ENCODE assay signal across 8 mouse cellular contexts in genomic region chr2:90889550-90890548, GRCm38 (mm10). TPM values are rescaled to one million over a fixed set of nuclear protein-coding genes. Genes with fewer than 3 reads are reported as not detected.
DNase-seq lines count a peak whose midpoint lies in the region; ATAC-seq and TF ChIP-seq lines count a peak whose summit lies in the region.

No protein-coding gene starts in this region.

- peak overlapping the region; percentile 80 for H3K27ac ChIP-seq in layer of hippocampus, adult 2 months
- H3K27ac ChIP-seq in cortical plate, adult 2 months (ENCODE audit: insufficient read depth, low read length) = peak overlapping the region; percentile 57
- H3K27ac ChIP-seq in kidney, adult 2 months (ENCODE audit: insufficient read depth, low read depth, low read length) = no peak overlapping the region
- peak overlapping the region; percentile 74 for H3K27ac ChIP-seq in neural tube, embryonic 15.5 days (replicated peaks)
- H3K27ac ChIP-seq in thymus, adult 2 months (ENCODE audit: control insufficient read depth, insufficient read depth, low read length) = no peak overlapping the region

- no peak for TF ChIP-seq CTCF in layer of hippocampus, adult 2 months (conservative IDR thresholded peaks at IDR 0.05)
- no peak for TF ChIP-seq CTCF in cortical plate, adult 2 months (IDR thresholded peaks at IDR 0.05; ENCODE audit: extremely low read depth, insufficient read depth, low read length)
- TF ChIP-seq CTCF in kidney, adult 2 months (conservative IDR thresholded peaks at IDR 0.05; ENCODE audit: insufficient read depth, insufficient read length, low read depth, low read length) = 0 out of 2 replicates have a peak, but pooled peaks have one; percentile 8
- TF ChIP-seq CTCF in thymus, adult 2 months (IDR thresholded peaks at IDR 0.05; ENCODE audit: borderline replicate concordance, control insufficient read depth, extremely low read depth, insufficient read depth, low read length, poor library complexity) = no peak

- H3K36me3 ChIP-seq in kidney, adult 2 months (ENCODE audit: control insufficient read depth, insufficient read depth, low read length) = no peaks in the 10 kb centered on the region
- peaks cover 6% of the 10 kb centered on the region for H3K36me3 ChIP-seq in neural tube, embryonic 15.5 days
- H3K36me3 ChIP-seq in thymus, adult 2 months (ENCODE audit: control insufficient read depth, insufficient read depth, low read length) = peaks cover 2% of the 10 kb centered on the region; the same call in 1 of the 2 replicates

- H3K27me3 ChIP-seq in kidney, adult 2 months (replicated peaks; ENCODE audit: control insufficient read depth, insufficient read depth, low read length) = 0 out of 2 replicates have a peak, but pooled peaks cover 1% of the 10 kb centered on the region
- no peaks in the 10 kb centered on the region for H3K27me3 ChIP-seq in neural tube, embryonic 15.5 days (replicated peaks)
- peaks cover 22% of the 10 kb centered on the region for H3K27me3 ChIP-seq in thymus, adult 2 months (ENCODE audit: control insufficient read depth, insufficient read depth, low read length)

- no peak; the same call in 1 of the 2 replicates for TF ChIP-seq POLR2A in cortical plate, adult 2 months (IDR thresholded peaks at IDR 0.05; ENCODE audit: extremely low read depth, insufficient read depth, low read length)
- no peak for TF ChIP-seq POLR2A in kidney, adult 2 months (IDR thresholded peaks at IDR 0.05; ENCODE audit: low read depth, low read length)
- peak; percentile 11; the same call in 1 of the 2 replicates for TF ChIP-seq POLR2A in thymus, adult 2 months (IDR thresholded peaks at IDR 0.05; ENCODE audit: control insufficient read depth, extremely low read depth, insufficient read depth, low read length, poor library complexity)

- peak overlapping the region; percentile 47 for H3K9ac ChIP-seq in neural tube, embryonic 15.5 days (replicated peaks)

- WGBS in kidney, adult 2 months = 2% methylated on average over 131 of the region's 133 CpGs
- WGBS in neural tube, embryonic 15.5 days = 2% methylated on average over 133 of the region's 133 CpGs
- WGBS in thymus, adult 2 months = 9% methylated on average over 133 of the region's 133 CpGs

- DNase-seq in layer of hippocampus, adult 2 months (ENCODE audit: low spot score in 2 of 2) = no peak
- no peak for DNase-seq in layer of hippocampus, adult 11-12 months (ENCODE audit: low spot score)
- peak; percentile 22 to 50 for DNase-seq in gastrocnemius, postnatal 4 days (ENCODE audit: low spot score in 2 of 2)
- DNase-seq in kidney, adult 2 months = peak; percentile 58
- DNase-seq in lung, adult 18-20 months = peak; percentile 46 to 50
- peak; percentile 49 for DNase-seq in thymus, adult 2 months

- H3K9me3 ChIP-seq in neural tube, embryonic 15.5 days (replicated peaks) = no peaks in the 10 kb centered on the region

- 0 out of 2 replicates have a peak, but pooled peaks cover 1% of the 10 kb centered on the region for H3K4me1 ChIP-seq in cortical plate, adult 2 months (ENCODE audit: control insufficient read depth, insufficient read depth, low read length)
- no peaks in the 10 kb centered on the region for H3K4me1 ChIP-seq in kidney, adult 2 months (ENCODE audit: control insufficient read depth, insufficient read depth, low read length)
- H3K4me1 ChIP-seq in neural tube, embryonic 15.5 days = peaks cover 47% of the 10 kb centered on the region
- H3K4me1 ChIP-seq in thymus, adult 2 months (replicated peaks; ENCODE audit: control insufficient read depth, insufficient read depth, low read length) = peaks cover 10% of the 10 kb centered on the region

- peak overlapping the region; percentile 70 for H3K4me2 ChIP-seq in neural tube, embryonic 15.5 days

- peak overlapping the region; percentile 50 for H3K4me3 ChIP-seq in layer of hippocampus, adult 2 months
- peak overlapping the region; percentile 39 for H3K4me3 ChIP-seq in cortical plate, adult 2 months (ENCODE audit: insufficient read depth, low read length)
- peak overlapping the region; percentile 52 for H3K4me3 ChIP-seq in kidney, adult 2 months (ENCODE audit: insufficient read depth, low read depth, low read length)
- peak overlapping the region; percentile 47 for H3K4me3 ChIP-seq in neural tube, embryonic 15.5 days (replicated peaks)
- H3K4me3 ChIP-seq in thymus, adult 2 months (ENCODE audit: control insufficient read depth, insufficient read depth, low read length) = peak overlapping the region; percentile 55

- peak; percentile 60 for ATAC-seq in neural tube, embryonic 15.5 days (ENCODE audit: low FRiP score)

RNA-seq across cellular contexts. Expression of gene C1qtnf4, which starts 4.2 kb away (rescaled TPM):
- 100 to 1,000 TPM; 184 to 200 TPM for total RNA-seq in layer of hippocampus, adult 2 months (2021)
- polyA plus RNA-seq in cortical plate, adult 2 months (2012; rRNA removed) = 363 and 369 TPM in 2 replicates
- 10 to 100 TPM in 1 of 2 experiments, 1 to 10 TPM in 1; 7.5 to 10.1 TPM for total RNA-seq in gastrocnemius, postnatal 4 days (2021)
- polyA plus RNA-seq in kidney, adult 2 months (2012; rRNA removed) = 9.9 and 11.1 TPM in 2 replicates
- polyA plus RNA-seq in neural tube, embryonic 15.5 days (2015; fragmentation: Nextera tagmentation; extraction: Ambion mirVana) = 123 and 207 TPM in 2 replicates
- 2.5 and 4.9 TPM in 2 replicates for polyA plus RNA-seq in thymus, adult 2 months (2012; rRNA removed)

RNA-seq across cellular contexts. Expression of gene Kbtbd4, which starts 14.7 kb away (rescaled TPM):
- 10 to 100 TPM; 38.1 to 39.5 TPM for total RNA-seq in layer of hippocampus, adult 2 months (2021)
- polyA plus RNA-seq in cortical plate, adult 2 months (2012; rRNA removed) = 25.3 and 28.1 TPM in 2 replicates
- 10 to 100 TPM; 19.6 to 23.5 TPM for total RNA-seq in gastrocnemius, postnatal 4 days (2021)
- 18.8 and 19.0 TPM in 2 replicates for polyA plus RNA-seq in kidney, adult 2 months (2012; rRNA removed)
- 48.6 and 55.3 TPM in 2 replicates for polyA plus RNA-seq in neural tube, embryonic 15.5 days (2015; fragmentation: Nextera tagmentation; extraction: Ambion mirVana)
- 26.9 and 29.1 TPM in 2 replicates for polyA plus RNA-seq in thymus, adult 2 months (2012; rRNA removed)

RNA-seq across cellular contexts. Expression of gene Ndufs3, which starts 14.8 kb away (rescaled TPM):
- 100 to 1,000 TPM; 224 to 255 TPM for total RNA-seq in layer of hippocampus, adult 2 months (2021)
- 222 and 229 TPM in 2 replicates for polyA plus RNA-seq in cortical plate, adult 2 months (2012; rRNA removed)
- total RNA-seq in gastrocnemius, postnatal 4 days (2021) = 100 to 1,000 TPM; 329 to 331 TPM
- 344 and 416 TPM in 2 replicates for polyA plus RNA-seq in kidney, adult 2 months (2012; rRNA removed)
- polyA plus RNA-seq in neural tube, embryonic 15.5 days (2015; fragmentation: Nextera tagmentation; extraction: Ambion mirVana) = 228 and 239 TPM in 2 replicates
- 133 and 163 TPM in 2 replicates for polyA plus RNA-seq in thymus, adult 2 months (2012; rRNA removed)

RNA-seq across cellular contexts. Expression of gene Mtch2, which starts 42.9 kb away (rescaled TPM):
- total RNA-seq in layer of hippocampus, adult 2 months (2021) = 100 to 1,000 TPM; 114 to 129 TPM
- polyA plus RNA-seq in cortical plate, adult 2 months (2012; rRNA removed) = 135 and 140 TPM in 2 replicates
- total RNA-seq in gastrocnemius, postnatal 4 days (2021) = 100 to 1,000 TPM; 116 to 138 TPM
- 109 and 144 TPM in 2 replicates for polyA plus RNA-seq in kidney, adult 2 months (2012; rRNA removed)
- 246 and 250 TPM in 2 replicates for polyA plus RNA-seq in neural tube, embryonic 15.5 days (2015; fragmentation: Nextera tagmentation; extraction: Ambion mirVana)
- 44.2 and 57.2 TPM in 2 replicates for polyA plus RNA-seq in thymus, adult 2 months (2012; rRNA removed)

RNA-seq across cellular contexts. Expression of gene Celf1, which starts 50.3 kb away (rescaled TPM):
- 100 to 1,000 TPM; 145 to 147 TPM for total RNA-seq in layer of hippocampus, adult 2 months (2021)
- 102 and 107 TPM in 2 replicates for polyA plus RNA-seq in cortical plate, adult 2 months (2012; rRNA removed)
- total RNA-seq in gastrocnemius, postnatal 4 days (2021) = 10 to 100 TPM; 70.6 to 88.9 TPM
- 40.5 and 40.6 TPM in 2 replicates for polyA plus RNA-seq in kidney, adult 2 months (2012; rRNA removed)
- polyA plus RNA-seq in neural tube, embryonic 15.5 days (2015; fragmentation: Nextera tagmentation; extraction: Ambion mirVana) = 86.6 and 89.5 TPM in 2 replicates
- polyA plus RNA-seq in thymus, adult 2 months (2012; rRNA removed) = 92.7 and 96.2 TPM in 2 replicates

Comparison
In these comparisons a context has a peak if more than half of its experiments do, and no peak if none do; other contexts are left out.
1. DNase-seq: peak in gastrocnemius, postnatal 4 days (2 of 2), kidney, adult 2 months (single experiment), lung, adult 18-20 months (2 of 2) and thymus, adult 2 months (single experiment); none in layer of hippocampus, adult 2 months (0 of 2) and layer of hippocampus, adult 11-12 months (single experiment).
2. H3K27ac ChIP-seq: peak in layer of hippocampus, adult 2 months (single experiment), cortical plate, adult 2 months (single experiment) and neural tube, embryonic 15.5 days (single experiment); none in kidney, adult 2 months (single experiment) and thymus, adult 2 months (single experiment).
3. RNA of gene C1qtnf4, which starts 4.2 kb away (polyA plus RNA-seq): 363 to 369 TPM in cortical plate, adult 2 months and 123 to 207 TPM in neural tube, embryonic 15.5 days; 9.9 to 11.1 TPM in kidney, adult 2 months and 2.5 to 4.9 TPM in thymus, adult 2 months; every median in the first group is over 10 times any median in the second.
4. Peak in every context shown above with its lines, with median percentiles within 50 percentile points of each other: H3K4me3 ChIP-seq.